ENCODE assay signal across 23 mouse cellular contexts in the genomic region with DNA sequence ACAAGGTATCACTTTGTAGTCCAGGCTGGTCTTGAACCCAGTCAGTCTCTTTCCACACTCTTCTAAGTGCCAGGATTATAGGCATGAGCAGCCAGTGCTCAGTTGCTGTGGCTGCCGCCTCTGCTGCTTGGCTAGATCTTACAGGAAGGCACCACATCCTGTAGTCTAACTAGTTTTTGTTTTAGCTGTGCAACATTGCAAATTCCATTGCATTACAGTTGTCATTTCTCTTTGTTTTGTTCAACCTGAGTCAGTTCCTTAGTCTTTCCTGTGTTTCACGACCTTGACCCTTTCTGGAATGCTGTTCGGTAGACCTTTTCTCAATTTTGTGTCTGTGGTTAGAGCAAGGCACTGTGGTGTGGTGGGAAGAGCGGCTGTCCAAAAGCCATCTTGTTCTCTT. TPM values are rescaled to one million over a fixed set of nuclear protein-coding genes. Genes with fewer than 3 reads are reported as not detected.
DNase-seq lines count a peak whose midpoint lies in the region; ATAC-seq lines count a peak whose summit lies in the region.
"Had no signal": no experiment of that assay in that cellular context is flagged by ENCODE, and none has a peak within 500 bp of the region (broad histone marks: within the 10 kb centered on the region; RNA-seq: fewer than 3 reads in every experiment).

No protein-coding gene starts in this region.

- no peak overlapping the region for H3K27ac ChIP-seq in heart, embryonic 12.5 days (ENCODE audit: poor library complexity, severe bottlenecking)
- H3K27ac ChIP-seq in kidney, embryonic 14.5 days (ENCODE audit: low read depth, low read length) = no peak overlapping the region
- H3K27ac ChIP-seq: embryonic facial prominence, embryonic 13.5 days; forebrain, embryonic 13.5 days; heart, embryonic 10.5 days; heart, embryonic 15.5 days; hindbrain, embryonic 13.5 days; hindbrain, postnatal 0 days had no signal

- peak; percentile 63 for DNase-seq in heart, adult 11 months
- DNase-seq in kidney, adult 9 months = peak; percentile 33
- DNase-seq in 3T3-L1 (ENCODE audit: low read depth, low spot score) = peak; percentile 22
- peak; percentile 45 for DNase-seq in ZHBTc4 (ENCODE audit: low read depth, low spot score)
- no peak for DNase-seq in urinary bladder, adult 2 months (ENCODE audit: low spot score)
- DNase-seq: adrenal gland, postnatal 14 days; cerebellum, adult 11-12 months; cerebellum, adult 9-10 months; cerebellum, postnatal 36 days; forebrain, postnatal 0 days; gastrocnemius, postnatal 36 days; heart, adult 18-20 months; heart, postnatal 14 days had no signal

- H3K4me2 ChIP-seq in heart, embryonic 12.5 days = no peak overlapping the region
- no peak overlapping the region for H3K4me2 ChIP-seq in kidney, embryonic 14.5 days (replicated peaks; ENCODE audit: low read depth, low read length)
- H3K4me2 ChIP-seq: embryonic facial prominence, embryonic 13.5 days; forebrain, embryonic 13.5 days; heart, embryonic 15.5 days; hindbrain, embryonic 13.5 days had no signal

- no peak overlapping the region for H3K4me3 ChIP-seq in heart, embryonic 12.5 days
- no peak overlapping the region for H3K4me3 ChIP-seq in kidney, embryonic 14.5 days (ENCODE audit: low read length)
- H3K4me3 ChIP-seq: embryonic facial prominence, embryonic 13.5 days; forebrain, embryonic 13.5 days; heart, embryonic 10.5 days; heart, embryonic 15.5 days; hindbrain, embryonic 13.5 days had no signal

- peaks cover 5% of the 10 kb centered on the region for H3K4me1 ChIP-seq in heart, embryonic 12.5 days (replicated peaks)
- no peaks in the 10 kb centered on the region for H3K4me1 ChIP-seq in kidney, embryonic 14.5 days (ENCODE audit: control insufficient read depth, insufficient read depth, low read length)
- H3K4me1 ChIP-seq: forebrain, embryonic 13.5 days had no signal

- 0 out of 2 replicates have a peak, but pooled peaks cover 5% of the 10 kb centered on the region for H3K36me3 ChIP-seq in heart, embryonic 12.5 days
- H3K36me3 ChIP-seq in kidney, embryonic 14.5 days (ENCODE audit: control insufficient read depth, insufficient read depth, low read length) = no peaks in the 10 kb centered on the region
- H3K36me3 ChIP-seq: heart, embryonic 15.5 days had no signal

- no peaks in the 10 kb centered on the region for H3K9me3 ChIP-seq in heart, embryonic 12.5 days (replicated peaks)
- H3K9me3 ChIP-seq in kidney, embryonic 14.5 days (ENCODE audit: control insufficient read depth, low read length) = peaks cover 4% of the 10 kb centered on the region; the same call in 1 of the 2 replicates
- H3K9me3 ChIP-seq: forebrain, embryonic 13.5 days; heart, embryonic 10.5 days; heart, embryonic 15.5 days; hindbrain, embryonic 13.5 days had no signal

- no peaks in the 10 kb centered on the region for H3K27me3 ChIP-seq in heart, embryonic 12.5 days (replicated peaks)
- H3K27me3 ChIP-seq in kidney, embryonic 14.5 days (ENCODE audit: control insufficient read depth, insufficient read depth, low read length) = no peaks in the 10 kb centered on the region
- H3K27me3 ChIP-seq: CH12.LX; embryonic facial prominence, embryonic 13.5 days; forebrain, embryonic 13.5 days; heart, embryonic 15.5 days; hindbrain, embryonic 13.5 days had no signal

- no peak overlapping the region for H3K9ac ChIP-seq in heart, embryonic 12.5 days
- H3K9ac ChIP-seq in kidney, embryonic 14.5 days (ENCODE audit: low read depth, low read length) = no peak overlapping the region
- H3K9ac ChIP-seq: embryonic facial prominence, embryonic 13.5 days; forebrain, embryonic 13.5 days; forebrain, postnatal 0 days; heart, embryonic 15.5 days; hindbrain, embryonic 13.5 days had no signal

- 68% methylated on average over 4 of the region's 4 CpGs for WGBS in heart, embryonic 12.5 days
- WGBS in kidney, embryonic 14.5 days = 74% methylated on average over 4 of the region's 4 CpGs

- ATAC-seq in heart, embryonic 12.5 days (ENCODE audit: insufficient number of reproducible peaks, low FRiP score) = no peak
- no peak for ATAC-seq in kidney, embryonic 14.5 days (ENCODE audit: low FRiP score, low TSS enrichment)
- no peak for ATAC-seq in erythroid progenitor cell, adult 5-6 weeks (replicated peaks; ENCODE audit: low FRiP score, poor library complexity, severe bottlenecking)
- ATAC-seq: forebrain, embryonic 13.5 days; forebrain, postnatal 0 days had no signal

RNA-seq across cellular contexts. Expression of gene Dtd1, which starts 37.5 kb away (rescaled TPM):
- polyA plus RNA-seq in heart, embryonic 12.5 days (2016; fragmentation: Nextera tagmentation; extraction: Ambion mirVana) = 30.5 and 31.2 TPM in 2 replicates
- 47.9 and 50.0 TPM in 2 replicates for polyA plus RNA-seq in kidney, embryonic 14.5 days (2014; fragmentation: Nextera tagmentation; extraction: Ambion mirVana)
- total RNA-seq in erythroid progenitor cell, adult 5-6 weeks (2015; ENCODE audit: low replicate concordance) = 4.2 and 5.4 TPM in 2 replicates
- 3.6 and 14.5 TPM in 2 replicates for total RNA-seq in erythroid progenitor cell, adult 5-6 weeks (2017; ENCODE audit: low replicate concordance)
- polyA plus RNA-seq in urinary bladder, adult 2 months (2012; rRNA removed) = 21.6 and 24.7 TPM in 2 replicates

RNA-seq across cellular contexts. Expression of gene Smim26, which starts 43.4 kb away (rescaled TPM):
- 54.8 and 57.1 TPM in 2 replicates for polyA plus RNA-seq in heart, embryonic 12.5 days (2016; fragmentation: Nextera tagmentation; extraction: Ambion mirVana)
- 41.8 and 61.3 TPM in 2 replicates for polyA plus RNA-seq in kidney, embryonic 14.5 days (2014; fragmentation: Nextera tagmentation; extraction: Ambion mirVana)
- total RNA-seq in erythroid progenitor cell, adult 5-6 weeks (2015; ENCODE audit: low replicate concordance) = 7.2 TPM in 1 of 2 replicates, not detected in the other
- total RNA-seq in erythroid progenitor cell, adult 5-6 weeks (2017; ENCODE audit: low replicate concordance) = not detected in 2 replicates
- 53.9 and 61.6 TPM in 2 replicates for polyA plus RNA-seq in urinary bladder, adult 2 months (2012; rRNA removed)
